Mouse (Mus musculus) intestine, embryonic 16.5 days (tissue): ENCODE measurements around the gene Slf2. TPM values are rescaled to one million over a fixed set of nuclear protein-coding genes. Genes with fewer than 3 reads are reported as not detected.

ENCODE experiments used
- ATAC-seq: fragments of 200-750 bp; cut with Nextera tagmentation; 2 replicates; pipeline ENCODE4 v1.8.0; 2017; ENCODE audit warnings: moderate TSS enrichment, moderate library complexity
- H3K27ac ChIP-seq: fragments of 300-500 bp; sonication (generic); 2 replicates; pipeline ENCODE4 v1.5.1; 2014; ENCODE audit warnings: mild to moderate bottlenecking, low read length
- H3K27me3 ChIP-seq: fragments of 300-500 bp; sonication (generic); replicated peaks from 2 replicates; pipeline ENCODE4 v1.6.1; 2014; ENCODE audit warnings: low read length, control low read depth, mixed read lengths; ENCODE audit not compliant: control insufficient read depth, insufficient read depth
- H3K36me3 ChIP-seq: fragments of 300-500 bp; sonication (generic); 2 replicates; pipeline ENCODE4 v1.6.1; 2014; ENCODE audit warnings: low read length, control low read depth; ENCODE audit not compliant: control insufficient read depth, insufficient read depth
- H3K4me1 ChIP-seq: fragments of 300-500 bp; sonication (generic); 2 replicates; pipeline ENCODE4 v1.6.1; 2014; ENCODE audit warnings: low read length, control low read depth, mixed read lengths; ENCODE audit not compliant: control insufficient read depth, insufficient read depth
- H3K4me2 ChIP-seq: fragments of 300-500 bp; sonication (generic); 2 replicates; pipeline ENCODE4 v1.6.1; 2014; ENCODE audit warnings: low read depth, low read length, control low read depth
- H3K4me3 ChIP-seq: fragments of 300-500 bp; sonication (generic); 2 replicates; pipeline ENCODE4 v1.5.1; 2014; ENCODE audit warnings: mild to moderate bottlenecking, low read length
- H3K9ac ChIP-seq: fragments of 300-500 bp; sonication (generic); 2 replicates; pipeline ENCODE4 v1.6.1; 2014; ENCODE audit warnings: low read depth, low read length
- H3K9me3 ChIP-seq: fragments of 300-500 bp; sonication (generic); 2 replicates; pipeline ENCODE4 v1.6.1; 2016; ENCODE audit warnings: low read length, control low read depth; ENCODE audit not compliant: control insufficient read depth
- WGBS: fragments of 180-500 bp; shearing (Covaris S2); extraction: QIAGEN DNeasy Blood & Tissue Kit; methylation state at CpG from one replicate; pipeline ENCODE4 v1.1.7; 2014; 5-methylcytosine and 5-hydroxymethylcytosine counted together
- polyA plus RNA-seq: library from polyadenylated mRNA; unstranded; fragments of >200 nt; fragmentation: Nextera tagmentation; extraction: Ambion mirVana; gene quantifications from 2 replicates; pipeline ENCODE4 v1.2.1, GENCODE M21; 2015

The Slf2 gene
- polyA plus RNA-seq, 1 experiment from 2014 or later, result 26.8 TPM

DNA sequence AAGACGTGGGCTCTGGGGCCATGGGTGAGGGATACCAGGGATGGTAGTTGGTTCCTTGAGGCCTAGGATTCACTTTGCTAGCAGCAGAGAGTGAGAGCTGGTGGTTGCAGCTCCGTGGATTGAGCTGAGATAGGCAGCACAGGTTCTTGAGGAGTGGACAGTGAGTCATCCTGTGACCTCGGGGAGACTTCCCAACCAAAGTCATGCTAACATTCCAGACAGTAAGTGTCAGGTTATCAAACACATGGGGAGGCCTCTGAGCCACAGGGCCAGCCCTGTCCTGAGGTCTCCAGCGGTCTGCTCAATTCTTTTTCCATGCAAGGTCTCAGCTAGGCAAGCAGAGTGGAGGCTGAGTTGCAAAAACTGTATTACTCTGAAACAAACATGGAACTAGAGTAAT is 79.7 kb downstream of the Slf2 start:
- Histone ChIP-seq H3K4me2 (no peak overlapping the region), H3K36me3 (peaks cover 13% of the 10 kb centered on the region), H3K4me3 (no peak overlapping the region), H3K27me3 (no peaks in the 10 kb centered on the region), H3K27ac (no peak overlapping the region), H3K9me3 (no peaks in the 10 kb centered on the region), H3K4me1 (peaks cover 36% of the 10 kb centered on the region), H3K9ac (no peak overlapping the region)
- no peak for ATAC-seq
- 85% methylated on average over 4 of the region's 4 CpGs for WGBS

DNA sequence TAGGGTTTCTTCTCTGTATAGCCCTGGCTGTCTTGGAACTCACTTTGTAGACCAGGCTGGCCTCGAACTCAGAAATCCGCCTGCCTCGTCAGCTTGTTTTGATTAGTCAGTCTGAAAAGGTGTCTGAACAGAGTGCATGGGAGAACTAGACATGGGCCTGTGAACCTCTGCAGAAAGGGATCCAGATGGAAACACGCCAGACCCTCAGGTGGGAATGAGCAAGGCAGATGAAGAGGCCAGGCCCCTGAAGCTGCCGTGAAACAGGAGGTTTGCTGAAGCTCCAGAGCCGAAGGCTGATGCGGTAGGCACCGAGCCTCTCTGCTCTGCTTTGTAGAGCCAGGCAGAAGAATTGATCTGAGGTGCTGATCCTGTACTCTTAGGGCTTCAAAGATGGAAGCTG is 81.3 kb downstream of the Slf2 start:
- WGBS, result 89% methylated on average over 8 of the region's 8 CpGs
- ATAC-seq, result no peak
- no peak overlapping the region for H3K4me2 ChIP-seq
- no peak overlapping the region for H3K9ac ChIP-seq
- H3K4me1 ChIP-seq, result peaks cover 33% of the 10 kb centered on the region
- H3K4me3 ChIP-seq, result no peak overlapping the region
- no peaks in the 10 kb centered on the region for H3K9me3 ChIP-seq
- H3K27me3 ChIP-seq, result no peaks in the 10 kb centered on the region
- no peak overlapping the region for H3K27ac ChIP-seq
- peaks cover 13% of the 10 kb centered on the region for H3K36me3 ChIP-seq

DNA sequence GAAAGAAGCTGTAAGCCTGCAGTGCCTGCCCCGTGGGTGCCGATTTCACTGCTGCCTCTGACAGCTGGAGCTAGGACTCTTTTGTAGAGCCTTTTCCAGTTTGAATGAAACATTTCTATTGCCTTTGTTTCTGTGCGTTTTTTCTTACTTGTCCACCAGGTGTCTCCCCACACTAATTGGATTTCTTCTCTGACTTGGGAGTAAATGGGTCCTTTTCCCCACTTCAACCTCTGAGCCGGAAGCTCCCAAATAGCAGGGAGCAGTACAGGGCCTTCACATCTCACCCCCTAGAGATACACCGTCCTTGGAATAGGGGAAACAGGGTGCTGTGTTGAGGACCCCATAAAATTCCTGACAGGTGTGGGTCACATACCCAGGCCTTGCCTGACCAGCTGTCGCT is 81.7 kb downstream of the Slf2 start:
- Histone ChIP-seq H3K4me1 (peaks cover 30% of the 10 kb centered on the region), H3K4me2 (no peak overlapping the region), H3K27ac (no peak overlapping the region), H3K36me3 (peaks cover 13% of the 10 kb centered on the region), H3K9ac (no peak overlapping the region), H3K9me3 (no peaks in the 10 kb centered on the region), H3K4me3 (no peak overlapping the region), H3K27me3 (no peaks in the 10 kb centered on the region)
- ATAC-seq, result no peak
- 39% methylated on average over 6 of the region's 6 CpGs for WGBS

GRCm38 (mm10) chr19:45013581-45014225 is 82.8 kb downstream of the Slf2 start:
- Histone ChIP-seq H3K4me3 (peak overlapping the region; percentile 8), H3K4me2 (peak overlapping the region; percentile 93), H3K9ac (peak overlapping the region; percentile 31), H3K4me1 (peaks cover 27% of the 10 kb centered on the region), H3K9me3 (no peaks in the 10 kb centered on the region), H3K27me3 (no peaks in the 10 kb centered on the region), H3K27ac (peak overlapping the region; percentile 100), H3K36me3 (peaks cover 13% of the 10 kb centered on the region)
- no peak for ATAC-seq
- 42% methylated on average over 6 of the region's 6 CpGs for WGBS

DNA sequence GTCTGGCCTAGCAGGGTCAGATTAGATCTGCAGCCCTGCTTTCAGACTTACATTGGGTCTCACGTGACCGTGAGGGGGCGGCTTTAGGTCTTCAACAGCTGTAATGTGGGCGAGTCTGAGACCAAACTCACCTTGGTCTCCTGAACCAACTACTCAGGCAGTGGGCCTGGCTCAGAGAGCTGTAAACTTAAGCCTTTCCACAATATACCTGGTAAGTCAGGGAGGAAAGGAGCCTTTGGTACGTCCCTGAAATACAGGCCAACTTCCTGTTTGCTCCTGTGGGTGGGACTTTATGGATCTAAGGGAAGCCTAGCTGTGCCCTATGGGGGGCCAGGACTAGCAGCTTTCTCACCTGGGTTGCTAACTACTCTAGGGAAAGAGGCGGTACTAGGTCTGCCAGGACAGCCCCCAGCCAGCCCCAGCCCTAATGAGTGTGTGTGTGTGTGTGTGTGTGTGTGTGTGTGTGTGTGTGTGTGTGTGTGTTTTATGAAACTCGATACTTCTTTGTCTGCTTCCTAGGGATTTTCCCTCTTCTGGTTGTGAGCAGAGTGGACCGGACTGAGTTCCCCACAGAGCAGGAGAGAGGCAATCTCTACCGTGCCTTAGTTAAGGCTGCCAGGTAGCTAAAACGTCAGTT is 83.5 kb downstream of the Slf2 start, which contains the start of gene Lzts2:
TSS of gene Lzts2 (plus strand) at position 80 of the 637 bp plus-strand sequence.
- 4% methylated on average over 10 of the region's 10 CpGs for WGBS

DNA sequence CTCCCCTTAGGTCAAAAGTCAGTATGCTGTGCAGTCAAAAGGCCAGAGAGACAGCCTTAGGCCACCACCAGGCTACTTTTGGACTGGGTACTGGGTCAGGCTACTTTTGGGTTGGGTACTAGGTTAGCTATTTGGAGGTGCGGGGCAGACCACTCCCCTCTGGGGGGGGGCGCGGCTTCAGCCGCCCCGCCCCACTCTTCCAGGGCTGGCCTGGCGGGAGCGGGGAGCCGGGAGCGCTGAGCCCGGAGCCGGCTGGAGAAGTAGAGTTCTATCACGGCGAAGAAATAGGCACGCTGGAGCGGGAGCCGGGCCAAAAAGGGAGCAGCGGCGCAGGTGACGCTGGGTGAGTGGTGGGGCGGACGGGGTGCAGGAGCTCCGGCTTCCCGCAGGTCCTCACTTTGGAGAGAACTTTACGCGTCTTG is 84.0 kb downstream of the Slf2 start:
- WGBS, result under 1% methylated on average over 25 of the region's 25 CpGs
- H3K9ac ChIP-seq, result peak overlapping the region; percentile 92
- H3K4me2 ChIP-seq, result peak overlapping the region; percentile 93
- H3K4me3 ChIP-seq, result peak overlapping the region; percentile 76
- H3K9me3 ChIP-seq, result no peaks in the 10 kb centered on the region
- H3K27ac ChIP-seq, result peak overlapping the region; percentile 100
- no peaks in the 10 kb centered on the region for H3K27me3 ChIP-seq
- ATAC-seq, result peak; percentile 32
- H3K36me3 ChIP-seq, result peaks cover 10% of the 10 kb centered on the region
- H3K4me1 ChIP-seq, result peaks cover 38% of the 10 kb centered on the region

More for the DNA sequence above, 83.5 kb downstream of the Slf2 start, which contains the start of gene Lzts2:
- Histone ChIP-seq H3K27me3 (no peaks in the 10 kb centered on the region), H3K4me3 (peak within 1 kb of the TSS; percentile 76), H3K9me3 (no peaks in the 10 kb centered on the region), H3K4me1 (peaks cover 33% of the 10 kb centered on the region), H3K9ac (peak within 1 kb of the TSS; percentile 92), H3K27ac (peak within 1 kb of the TSS; percentile 100), H3K4me2 (peak within 1 kb of the TSS; percentile 93), H3K36me3 (peaks cover 13% of the 10 kb centered on the region)
- ATAC-seq, result peak; percentile 62

DNA sequence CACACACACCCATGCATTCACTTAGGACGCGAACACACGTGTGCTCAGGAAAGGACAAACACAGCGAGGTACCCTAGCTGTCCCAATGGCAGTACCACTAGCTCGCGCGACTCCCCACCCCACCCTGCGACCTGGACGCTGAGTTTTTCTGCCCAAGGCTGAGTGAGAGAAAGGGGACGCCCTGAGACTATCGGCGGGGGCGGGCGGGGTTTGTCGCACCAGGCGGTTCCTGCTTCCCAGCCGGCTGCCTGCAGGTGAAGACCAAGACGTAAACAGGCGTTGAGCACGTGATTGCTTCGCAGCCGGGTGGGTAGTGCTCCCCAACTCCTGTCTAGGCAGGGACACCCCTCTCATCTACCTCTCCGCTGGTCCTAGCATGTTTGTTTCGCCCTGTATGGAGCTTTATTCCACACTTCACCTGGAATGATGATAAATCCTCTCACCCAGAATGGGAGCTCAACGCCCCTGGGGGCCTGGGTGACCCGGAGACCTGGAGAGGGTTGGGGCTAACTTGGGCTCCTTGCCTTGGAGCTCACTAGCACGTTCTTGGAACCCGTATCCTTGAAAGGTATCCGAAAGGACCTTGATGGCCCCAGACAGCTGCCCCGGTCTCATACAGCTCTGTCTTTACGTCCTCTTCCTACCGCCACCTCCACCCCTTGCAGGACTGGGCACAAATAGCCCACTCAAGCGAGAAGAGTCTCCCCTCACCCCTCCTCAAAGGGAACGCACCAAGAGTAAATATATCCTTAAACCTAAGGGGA is 84.7 kb downstream of the Slf2 start:
- H3K27ac ChIP-seq, result peak overlapping the region; percentile 100
- under 1% methylated on average over 34 of the region's 34 CpGs for WGBS
- peaks cover 3% of the 10 kb centered on the region; the same call in 1 of the 2 replicates for H3K36me3 ChIP-seq
- no peaks in the 10 kb centered on the region for H3K27me3 ChIP-seq
- H3K4me3 ChIP-seq, result peak overlapping the region; percentile 76
- H3K4me1 ChIP-seq, result peaks cover 46% of the 10 kb centered on the region
- H3K9me3 ChIP-seq, result no peaks in the 10 kb centered on the region
- peak; percentile 15; the same call in 1 of the 2 replicates for ATAC-seq
- peak overlapping the region; percentile 93 for H3K4me2 ChIP-seq
- peak overlapping the region; percentile 92 for H3K9ac ChIP-seq

DNA sequence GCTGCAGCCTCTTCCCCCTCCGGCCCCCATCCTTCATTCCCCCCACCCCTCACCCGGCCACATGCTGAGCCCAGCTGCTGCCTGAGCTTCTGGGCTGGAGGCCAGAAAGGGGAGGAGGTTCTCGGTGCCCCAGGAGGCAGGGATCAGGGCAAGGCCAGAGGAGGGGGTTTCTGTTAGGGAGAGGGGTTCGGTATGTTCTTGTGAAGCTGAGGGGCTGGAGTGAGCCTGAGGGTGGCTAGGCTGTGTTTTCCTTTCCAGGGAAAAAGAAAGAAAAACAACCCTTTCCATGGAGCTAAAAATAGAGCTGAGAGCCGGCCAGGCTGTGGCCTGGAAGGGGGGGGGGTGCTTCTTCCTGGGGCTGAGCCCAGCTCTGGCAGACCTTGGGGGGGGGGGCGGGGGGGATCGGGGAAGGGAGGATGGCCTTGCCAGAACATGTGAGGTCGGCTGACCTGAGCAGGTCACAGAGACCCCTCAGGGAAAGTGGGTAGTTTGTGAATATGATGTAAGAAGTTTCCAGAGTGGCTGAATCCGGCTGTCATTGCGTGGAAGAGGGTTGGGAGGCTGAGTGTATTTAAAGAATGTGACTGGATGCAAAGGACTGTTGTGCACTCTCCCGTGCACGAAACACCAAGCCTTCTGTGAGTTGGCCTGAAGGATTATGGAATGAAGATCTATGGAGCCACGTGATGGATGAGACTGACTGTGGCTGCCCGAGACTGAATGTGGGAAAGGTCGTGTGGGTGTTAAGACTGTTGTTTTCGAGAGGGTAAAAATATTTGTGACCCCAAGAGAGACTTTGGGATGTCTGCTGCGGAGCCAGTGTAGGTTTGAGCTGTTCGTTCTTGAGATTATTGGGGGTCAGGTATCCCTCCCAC is 85.6 kb downstream of the Slf2 start:
- peak overlapping the region; percentile 76 for H3K4me3 ChIP-seq
- WGBS, result 2% methylated on average over 18 of the region's 18 CpGs

More for the DNA sequence above, 85.6 kb downstream of the Slf2 start:
- Histone ChIP-seq H3K27me3 (no peaks in the 10 kb centered on the region), H3K36me3 (0 out of 2 replicates have a peak, but pooled peaks cover under 1% of the 10 kb centered on the region), H3K4me2 (peak overlapping the region; percentile 93), H3K9me3 (no peaks in the 10 kb centered on the region), H3K9ac (peak overlapping the region; percentile 92), H3K4me1 (peaks cover 53% of the 10 kb centered on the region), H3K27ac (peak overlapping the region; percentile 100)
- ATAC-seq, result peak; percentile 26
